8 mouse cellular contexts compared by ENCODE assay signal in genomic region chr19:5529325-5530137, GRCm38 (mm10). TPM values are rescaled to one million over a fixed set of nuclear protein-coding genes. Genes with fewer than 3 reads are reported as not detected.
DNase-seq lines count a peak whose midpoint lies in the region; ATAC-seq and TF ChIP-seq lines count a peak whose summit lies in the region.

No protein-coding gene starts in this region.

- no peak overlapping the region for H3K9ac ChIP-seq in forebrain, embryonic 14.5 days (ENCODE audit: low read length)
- 0 out of 2 replicates have a peak overlapping the region, but pooled peaks have one; percentile 26 for H3K9ac ChIP-seq in liver, embryonic 16.5 days (ENCODE audit: low read depth, low read length)
- H3K9ac ChIP-seq in neural tube, embryonic 12.5 days = no peak overlapping the region
- 0 out of 2 replicates have a peak overlapping the region, but pooled peaks have one; percentile 27 for H3K9ac ChIP-seq in stomach, postnatal 0 days (ENCODE audit: low read length)

- TF ChIP-seq CTCF in stomach, postnatal 0 days (IDR thresholded peaks at IDR 0.05; ENCODE audit: low read depth) = peak; percentile 100

- peak overlapping the region; percentile 32 for H3K4me2 ChIP-seq in forebrain, embryonic 14.5 days (ENCODE audit: low read length)
- H3K4me2 ChIP-seq in liver, embryonic 16.5 days (ENCODE audit: low read depth, low read length) = peak overlapping the region; percentile 56
- peak overlapping the region; percentile 30 for H3K4me2 ChIP-seq in neural tube, embryonic 12.5 days (replicated peaks)
- peak overlapping the region; percentile 59 for H3K4me2 ChIP-seq in stomach, postnatal 0 days (replicated peaks; ENCODE audit: low read depth)

- TF ChIP-seq EP300 in stomach, postnatal 0 days (optimal IDR thresholded peaks at IDR 0.05) = no peak

- 12% methylated on average over 20 of the region's 20 CpGs for WGBS in forebrain, embryonic 14.5 days
- WGBS in large intestine, adult 2 months = 7% methylated on average over 20 of the region's 20 CpGs
- 21% methylated on average over 20 of the region's 20 CpGs for WGBS in liver, embryonic 16.5 days (ENCODE audit: insufficient replicate concordance)
- WGBS in neural tube, embryonic 12.5 days = 15% methylated on average over 20 of the region's 20 CpGs
- 9% methylated on average over 20 of the region's 20 CpGs for WGBS in stomach, postnatal 0 days

- peak; percentile 96 for DNase-seq in ES-CJ7 (ENCODE audit: low read depth, low spot score)
- DNase-seq in forebrain, embryonic 14.5 days (ENCODE audit: low spot score) = peak; percentile 88
- peak; percentile 97 to 99 for DNase-seq in heart, postnatal 14 days
- DNase-seq in large intestine, adult 2 months (ENCODE audit: low read depth, low spot score) = peak; percentile 96
- DNase-seq in stomach, postnatal 0 days (ENCODE audit: low spot score) = peak; percentile 99

- no peaks in the 10 kb centered on the region for H3K4me1 ChIP-seq in forebrain, embryonic 14.5 days (ENCODE audit: control insufficient read depth, insufficient read depth, low read length)
- peaks cover 4% of the 10 kb centered on the region for H3K4me1 ChIP-seq in liver, embryonic 16.5 days (ENCODE audit: control insufficient read depth, low read depth, low read length)
- H3K4me1 ChIP-seq in neural tube, embryonic 12.5 days = 0 out of 2 replicates have a peak, but pooled peaks cover 4% of the 10 kb centered on the region
- H3K4me1 ChIP-seq in stomach, postnatal 0 days (replicated peaks; ENCODE audit: control insufficient read depth, insufficient read depth) = no peaks in the 10 kb centered on the region

- H3K36me3 ChIP-seq in forebrain, embryonic 14.5 days (ENCODE audit: control insufficient read depth, insufficient read depth, low read length) = no peaks in the 10 kb centered on the region
- H3K36me3 ChIP-seq in liver, embryonic 16.5 days (ENCODE audit: control insufficient read depth, insufficient read depth) = no peaks in the 10 kb centered on the region
- no peaks in the 10 kb centered on the region for H3K36me3 ChIP-seq in neural tube, embryonic 12.5 days
- H3K36me3 ChIP-seq in stomach, postnatal 0 days (ENCODE audit: control insufficient read depth, insufficient read depth, low read length) = no peaks in the 10 kb centered on the region

- no peaks in the 10 kb centered on the region for H3K27me3 ChIP-seq in forebrain, embryonic 14.5 days (replicated peaks; ENCODE audit: control insufficient read depth, insufficient read depth, low read length)
- no peaks in the 10 kb centered on the region for H3K27me3 ChIP-seq in liver, embryonic 16.5 days (ENCODE audit: control insufficient read depth, insufficient read depth, low read depth, low read length)
- peaks cover 8% of the 10 kb centered on the region; the same call in 1 of the 2 replicates for H3K27me3 ChIP-seq in neural tube, embryonic 12.5 days (replicated peaks)
- H3K27me3 ChIP-seq in stomach, postnatal 0 days (ENCODE audit: control insufficient read depth, insufficient read depth, low read length) = no peaks in the 10 kb centered on the region

- no peak overlapping the region for H3K27ac ChIP-seq in forebrain, embryonic 14.5 days (ENCODE audit: low read depth, low read length)
- H3K27ac ChIP-seq in liver, embryonic 16.5 days (ENCODE audit: low read length) = no peak overlapping the region
- no peak overlapping the region for H3K27ac ChIP-seq in neural tube, embryonic 12.5 days
- peak overlapping the region; percentile 90 for H3K27ac ChIP-seq in stomach, postnatal 0 days (replicated peaks)

- no peak overlapping the region for H3K4me3 ChIP-seq in forebrain, embryonic 14.5 days (ENCODE audit: low read depth, low read length)
- peak overlapping the region; percentile 34 for H3K4me3 ChIP-seq in liver, embryonic 16.5 days (ENCODE audit: low read depth, low read length)
- no peak overlapping the region for H3K4me3 ChIP-seq in neural tube, embryonic 12.5 days
- peak overlapping the region; percentile 25 for H3K4me3 ChIP-seq in stomach, postnatal 0 days (ENCODE audit: low read depth, low read length)

- peak; percentile 86; the same call in 1 of the 2 replicates for ATAC-seq in cerebellum, adult (ENCODE audit: insufficient number of reproducible peaks, low FRiP score, low TSS enrichment)
- peak; percentile 93 for ATAC-seq in forebrain, embryonic 14.5 days
- ATAC-seq in liver, embryonic 16.5 days (ENCODE audit: low read depth) = peak; percentile 96
- ATAC-seq in neural tube, embryonic 12.5 days (ENCODE audit: low FRiP score, low read depth) = peak; percentile 85
- ATAC-seq in stomach, postnatal 0 days (ENCODE audit: low FRiP score, low TSS enrichment) = peak; percentile 98

- H3K9me3 ChIP-seq in forebrain, embryonic 14.5 days (replicated peaks; ENCODE audit: control insufficient read depth, low read length) = no peaks in the 10 kb centered on the region
- H3K9me3 ChIP-seq in liver, embryonic 16.5 days (replicated peaks; ENCODE audit: control insufficient read depth, low read length) = no peaks in the 10 kb centered on the region
- H3K9me3 ChIP-seq in neural tube, embryonic 12.5 days = no peaks in the 10 kb centered on the region
- H3K9me3 ChIP-seq in stomach, postnatal 0 days (ENCODE audit: control insufficient read depth, low read length) = no peaks in the 10 kb centered on the region

- intact Hi-C loops in heart, postnatal 14 days (cut with DNase I) = loop anchor here (1.0 to 10.0 kb wide), 3 partner anchors 39 to 355 kb away; partner anchors contain the start of gene Ap5b1

RNA-seq across cellular contexts. Expression of gene Snx32, which starts 19.2 kb away (rescaled TPM):
- polyA plus RNA-seq in forebrain, embryonic 14.5 days (2014; fragmentation: Nextera tagmentation; extraction: Ambion mirVana) = 55.3 and 73.2 TPM in 2 replicates
- 1 to 10 TPM; 6.6 to 8.5 TPM for total RNA-seq in heart, postnatal 14 days (2021)
- polyA plus RNA-seq in large intestine, adult 2 months (2012; rRNA removed) = 3.2 and 3.7 TPM in 2 replicates
- polyA plus RNA-seq in liver, embryonic 16.5 days (2015; fragmentation: Nextera tagmentation; extraction: Ambion mirVana) = 5.7 and 7.2 TPM in 2 replicates
- 43.1 and 47.1 TPM in 2 replicates for polyA plus RNA-seq in neural tube, embryonic 12.5 days (2016; fragmentation: Nextera tagmentation; extraction: Ambion mirVana)
- 2.8 and 3.8 TPM in 2 replicates for polyA plus RNA-seq in stomach, postnatal 0 days (2015; fragmentation: Nextera tagmentation; extraction: Ambion mirVana)

RNA-seq across cellular contexts. Expression of gene 1700020D05Rik, which starts 25.9 kb away (rescaled TPM):
- 0.28 TPM in 1 of 2 replicates, not detected in the other for polyA plus RNA-seq in forebrain, embryonic 14.5 days (2014; fragmentation: Nextera tagmentation; extraction: Ambion mirVana)
- 1 to 10 TPM in 1 of 2 experiments, under 1 TPM in 1; 0.93 to 1.2 TPM for total RNA-seq in heart, postnatal 14 days (2021)
- polyA plus RNA-seq in large intestine, adult 2 months (2012; rRNA removed) = 0.14 and 0.15 TPM in 2 replicates
- 0.09 and 0.14 TPM in 2 replicates for polyA plus RNA-seq in liver, embryonic 16.5 days (2015; fragmentation: Nextera tagmentation; extraction: Ambion mirVana)
- polyA plus RNA-seq in neural tube, embryonic 12.5 days (2016; fragmentation: Nextera tagmentation; extraction: Ambion mirVana) = 0.32 and 0.46 TPM in 2 replicates
- not detected in 2 replicates for polyA plus RNA-seq in stomach, postnatal 0 days (2015; fragmentation: Nextera tagmentation; extraction: Ambion mirVana)

RNA-seq across cellular contexts. Expression of gene Ovol1, which starts 30.9 kb away (rescaled TPM):
- 0.16 TPM in 1 of 2 replicates, not detected in the other for polyA plus RNA-seq in forebrain, embryonic 14.5 days (2014; fragmentation: Nextera tagmentation; extraction: Ambion mirVana)
- not detected for total RNA-seq in heart, postnatal 14 days (2021)
- 26.6 and 45.5 TPM in 2 replicates for polyA plus RNA-seq in large intestine, adult 2 months (2012; rRNA removed)
- 0.04 and 0.31 TPM in 2 replicates for polyA plus RNA-seq in liver, embryonic 16.5 days (2015; fragmentation: Nextera tagmentation; extraction: Ambion mirVana)
- 0.29 and 0.32 TPM in 2 replicates for polyA plus RNA-seq in neural tube, embryonic 12.5 days (2016; fragmentation: Nextera tagmentation; extraction: Ambion mirVana)
- 26.6 and 28.2 TPM in 2 replicates for polyA plus RNA-seq in stomach, postnatal 0 days (2015; fragmentation: Nextera tagmentation; extraction: Ambion mirVana)

RNA-seq across cellular contexts. Expression of gene Ap5b1, which starts 38.3 kb away (rescaled TPM):
- 1.5 and 1.6 TPM in 2 replicates for polyA plus RNA-seq in forebrain, embryonic 14.5 days (2014; fragmentation: Nextera tagmentation; extraction: Ambion mirVana)
- 1 to 10 TPM; 2.3 to 3.5 TPM for total RNA-seq in heart, postnatal 14 days (2021)
- polyA plus RNA-seq in large intestine, adult 2 months (2012; rRNA removed) = 11.9 and 19.5 TPM in 2 replicates
- 3.5 and 4.4 TPM in 2 replicates for polyA plus RNA-seq in liver, embryonic 16.5 days (2015; fragmentation: Nextera tagmentation; extraction: Ambion mirVana)
- 2.5 and 2.8 TPM in 2 replicates for polyA plus RNA-seq in neural tube, embryonic 12.5 days (2016; fragmentation: Nextera tagmentation; extraction: Ambion mirVana)
- polyA plus RNA-seq in stomach, postnatal 0 days (2015; fragmentation: Nextera tagmentation; extraction: Ambion mirVana) = 4.7 and 5.7 TPM in 2 replicates

RNA-seq across cellular contexts. Expression of gene Cfl1, which starts 39.3 kb away (rescaled TPM):
- 4,491 and 4,757 TPM in 2 replicates for polyA plus RNA-seq in forebrain, embryonic 14.5 days (2014; fragmentation: Nextera tagmentation; extraction: Ambion mirVana)
- total RNA-seq in heart, postnatal 14 days (2021) = 100 to 1,000 TPM; 274 to 350 TPM
- 697 and 725 TPM in 2 replicates for polyA plus RNA-seq in large intestine, adult 2 months (2012; rRNA removed)
- polyA plus RNA-seq in liver, embryonic 16.5 days (2015; fragmentation: Nextera tagmentation; extraction: Ambion mirVana) = 930 and 955 TPM in 2 replicates
- 3,361 and 3,377 TPM in 2 replicates for polyA plus RNA-seq in neural tube, embryonic 12.5 days (2016; fragmentation: Nextera tagmentation; extraction: Ambion mirVana)
- 1,281 and 1,389 TPM in 2 replicates for polyA plus RNA-seq in stomach, postnatal 0 days (2015; fragmentation: Nextera tagmentation; extraction: Ambion mirVana)

Comparison
In these comparisons a context has a peak if more than half of its experiments do, and no peak if none do; other contexts are left out.
1. H3K4me3 ChIP-seq: peak in liver, embryonic 16.5 days (single experiment) and stomach, postnatal 0 days (single experiment); none in forebrain, embryonic 14.5 days (single experiment) and neural tube, embryonic 12.5 days (single experiment).
2. H3K9ac ChIP-seq: peak in liver, embryonic 16.5 days (single experiment) and stomach, postnatal 0 days (single experiment); none in forebrain, embryonic 14.5 days (single experiment) and neural tube, embryonic 12.5 days (single experiment).
3. RNA of gene Ovol1, which starts 30.9 kb away (polyA plus RNA-seq): 26.6 to 28.2 TPM in stomach, postnatal 0 days and 26.6 to 45.5 TPM in large intestine, adult 2 months; 0.29 to 0.32 TPM in neural tube, embryonic 12.5 days, 0.04 to 0.31 TPM in liver, embryonic 16.5 days and 0.16 TPM in forebrain, embryonic 14.5 days; every median in the first group is over 10 times any median in the second.
4. Peak in every context shown above with its lines, with median percentiles within 50 percentile points of each other: DNase-seq, ATAC-seq and H3K4me2 ChIP-seq.